Mouse (Mus musculus) gastrocnemius, postnatal 10 days (tissue): ENCODE data around the gene Golga5. TPM values are rescaled to one million over a fixed set of nuclear protein-coding genes. Genes with fewer than 3 reads are reported as not detected.

Source experiments
- DNase-seq: peaks from one replicate; pipeline ENCODE4 v3.0.0; 2021; ENCODE audit warnings: mixed read lengths
- total RNA-seq, 2 experiments: library from RNA; stranded (reverse); gene quantifications; 2 replicates each; pipeline ENCODE4 v1.2.3; 2021

Gene Golga5
- total RNA-seq, 2 experiments from 2014 or later: 22.0 to 25.3 TPM

DNA sequence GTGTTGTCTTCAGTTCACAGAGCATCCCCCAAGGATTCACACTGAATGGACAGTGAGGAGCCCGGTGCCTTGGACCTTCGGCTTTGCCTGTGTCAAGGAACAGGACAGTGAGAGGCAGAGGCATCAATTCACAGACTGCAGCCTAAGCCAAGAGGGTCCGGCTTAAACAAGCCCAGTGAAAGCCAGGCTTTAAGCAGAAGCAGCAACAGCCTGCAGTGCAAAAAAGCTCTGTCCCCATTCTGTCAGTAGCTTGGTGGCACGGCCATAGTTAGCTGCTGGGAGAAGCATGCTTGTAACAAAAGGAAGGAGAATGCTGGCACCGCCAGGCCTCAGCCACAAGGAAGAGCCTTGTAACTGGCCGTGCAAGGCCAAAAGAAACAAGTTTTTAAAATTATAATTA, 45.2 kb downstream of the Golga5 start:
- DNase-seq: no peak

- no peak for DNase-seq
Measured at GRCm38 (mm10) chr12:102514751-102515150, 45.8 kb downstream of the Golga5 start.

DNA sequence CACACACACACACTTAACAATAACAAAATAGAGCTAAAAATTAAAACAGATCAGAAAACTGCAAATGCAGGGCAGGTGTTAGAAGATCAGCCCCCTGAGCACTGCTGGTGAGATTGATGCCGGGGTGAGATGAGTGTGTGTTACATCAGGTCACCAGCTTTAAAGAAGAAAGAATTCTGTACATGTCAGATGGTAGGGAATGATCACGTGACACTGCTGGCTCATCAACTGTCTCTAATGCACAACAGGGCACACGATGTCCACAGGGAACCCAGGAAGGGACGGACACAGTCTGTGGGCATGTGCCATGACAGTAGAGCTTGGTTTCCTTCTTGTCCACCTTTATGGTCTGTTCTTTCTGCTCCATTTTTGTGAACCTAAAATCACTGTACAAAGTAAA, 47.2 kb downstream of the Golga5 start:
- no peak for DNase-seq

DNA sequence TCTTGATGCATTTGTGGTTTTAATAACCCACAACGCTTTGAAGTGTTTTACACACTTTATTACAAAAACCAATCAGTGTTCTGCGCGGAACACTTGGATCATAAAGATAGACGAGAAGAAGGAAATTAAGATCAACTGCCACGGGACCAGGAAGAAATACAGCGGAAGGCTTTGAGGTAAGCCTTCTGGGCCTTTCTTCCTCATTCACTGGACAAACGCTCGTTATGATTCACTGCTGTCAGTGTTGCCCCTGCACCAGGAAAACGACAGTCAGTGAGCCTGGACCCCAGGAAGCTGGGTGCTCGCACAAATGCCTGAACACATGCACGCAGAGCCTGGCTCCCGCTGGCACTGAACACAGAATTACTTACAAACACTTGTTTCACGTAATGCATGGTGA, 48.7 kb downstream of the Golga5 start:
- DNase-seq: no peak

DNA sequence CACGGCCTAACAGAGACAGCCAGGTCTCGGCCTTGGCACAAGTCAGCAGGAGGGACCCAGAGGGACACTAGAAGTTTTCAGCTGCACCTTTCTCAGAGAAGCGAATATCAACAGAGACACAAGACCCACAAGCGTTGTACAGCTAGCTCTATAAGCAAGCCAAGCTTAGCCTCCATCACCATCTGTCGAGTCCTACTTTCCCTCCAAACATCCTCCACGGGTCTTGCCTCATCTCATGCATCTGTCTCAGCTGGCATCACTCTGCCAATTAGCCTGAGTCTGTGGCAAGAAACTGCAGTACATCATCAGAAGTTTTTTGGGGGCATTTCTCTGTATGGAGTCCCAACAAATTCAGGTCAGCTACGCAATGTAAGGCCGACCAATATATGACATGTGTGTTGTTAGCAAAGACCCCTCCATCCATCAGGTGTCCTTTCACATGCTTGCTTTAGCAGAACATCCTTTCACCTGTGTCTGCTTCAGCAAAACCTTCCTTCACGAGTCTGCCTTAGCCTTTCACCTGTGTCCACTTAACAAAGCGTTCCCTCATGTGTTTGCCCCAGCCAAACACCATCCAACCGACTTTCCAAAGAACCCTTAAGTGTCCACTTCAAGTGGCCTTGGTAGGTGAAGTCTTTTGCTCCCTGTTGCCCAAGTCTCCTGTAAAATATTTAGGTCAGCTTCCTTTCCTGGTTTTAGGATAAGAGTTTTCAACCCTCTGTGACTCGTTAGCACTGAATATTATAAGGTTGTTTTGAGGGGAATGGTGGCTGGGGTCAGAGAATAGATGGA, 51.2 kb downstream of the Golga5 start:
- DNase-seq: no peak

- peak; percentile 9 for DNase-seq
Measured at GRCm38 (mm10) chr12:102521777-102522319, 52.9 kb downstream of the Golga5 start.

DNA sequence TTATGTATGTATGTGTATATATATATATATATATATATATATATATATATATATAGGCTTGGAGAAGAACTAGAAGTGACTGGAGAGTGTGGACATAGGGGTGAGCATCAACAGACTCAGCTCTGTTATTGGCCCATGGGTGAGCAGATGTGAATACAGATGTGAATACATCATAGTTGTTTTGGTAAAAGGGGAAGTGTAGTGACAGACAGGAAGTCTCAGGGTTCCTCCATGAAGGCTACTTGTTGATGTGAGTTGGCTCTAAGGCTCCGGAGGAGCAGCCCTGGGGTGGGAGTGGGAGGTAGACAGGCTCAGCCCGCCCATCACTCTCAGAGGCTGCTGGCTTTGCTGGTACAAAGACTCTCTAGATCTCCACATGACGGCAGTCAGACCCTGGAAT, 55.3 kb downstream of the Golga5 start:
- no peak for DNase-seq

DNA sequence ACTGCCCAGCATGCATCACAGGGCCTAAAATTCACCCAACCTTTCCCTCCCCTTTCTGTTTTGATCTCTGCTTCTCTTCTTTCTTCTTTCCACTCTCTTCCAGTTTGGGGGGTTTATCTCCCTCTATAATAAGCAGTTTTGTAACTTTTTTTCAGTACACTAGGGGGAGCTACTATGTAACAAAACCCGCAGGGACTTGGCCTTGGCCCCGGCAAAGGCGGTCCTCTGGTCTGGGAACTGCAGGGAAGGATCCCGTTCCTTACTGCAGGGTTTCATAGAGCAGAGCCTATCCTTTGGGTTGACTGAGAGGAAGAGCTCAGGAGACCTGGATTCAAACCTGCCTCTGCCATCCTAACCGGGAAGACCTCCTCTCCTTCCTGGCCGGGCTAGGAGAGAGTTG, 55.8 kb downstream of the Golga5 start:
- peak; percentile 44 for DNase-seq

- no peak for DNase-seq
Measured at GRCm38 (mm10) chr12:102527989-102528388, 59.1 kb downstream of the Golga5 start.

GRCm38 (mm10) chr12:102535796-102536195, 66.9 kb downstream of the Golga5 start:
- no peak for DNase-seq

- no peak for DNase-seq
Measured at GRCm38 (mm10) chr12:102540278-102540677, 71.3 kb downstream of the Golga5 start.

- no peak for DNase-seq
Measured at GRCm38 (mm10) chr12:102541168-102541567, 72.2 kb downstream of the Golga5 start.

GRCm38 (mm10) chr12:102545122-102545521, 76.2 kb downstream of the Golga5 start:
- DNase-seq: no peak

Other genes starting within 250 kb of the Golga5 start
- gene Rin3, start 186.1 kb upstream of the Golga5 start, total RNA-seq: 10 to 100 TPM; 13.2 to 21.0 TPM
- 100 to 1,000 TPM in 1 of 2 experiments, 10 to 100 TPM in 1; 90.0 to 100 TPM for gene Lgmn, start 29.3 kb upstream of the Golga5 start, total RNA-seq
- under 1 TPM; 0.21 to 0.36 TPM for gene Chga, start 85.8 kb downstream of the Golga5 start, total RNA-seq
- 1 to 10 TPM; 5.6 to 6.0 TPM for gene Itpk1, start 235.8 kb downstream of the Golga5 start, total RNA-seq